Mouse (Mus musculus): ENCODE data around the gene Ptpn12. TPM values are rescaled to one million over a fixed set of nuclear protein-coding genes. Genes with fewer than 3 reads are reported as not detected.

Gene Ptpn12
- polyA plus RNA-seq, 1 experiment from 2014 or later: 17.2 TPM

Other genes starting within 250 kb of the Ptpn12 start
- gene Phtf2, start 173.8 kb downstream of the Ptpn12 start, polyA plus RNA-seq (2015; fragmentation: Nextera tagmentation; extraction: Ambion mirVana): 29.1 and 34.7 TPM in 2 replicates
- 44.0 and 53.4 TPM in 2 replicates for gene Tmem60, start 173.7 kb downstream of the Ptpn12 start, polyA plus RNA-seq (2015; fragmentation: Nextera tagmentation; extraction: Ambion mirVana)
- 4.3 and 4.5 TPM in 2 replicates for gene Rsbn1l, start 99.5 kb downstream of the Ptpn12 start, polyA plus RNA-seq (2015; fragmentation: Nextera tagmentation; extraction: Ambion mirVana)
- 0.55 and 1.3 TPM in 2 replicates for gene Gsap, start 130.3 kb upstream of the Ptpn12 start, polyA plus RNA-seq (2015; fragmentation: Nextera tagmentation; extraction: Ambion mirVana)